Mouse (Mus musculus): ENCODE data around the gene Akap6.

- TF ChIP-seq POLR2A (IDR thresholded peaks at IDR 0.05; ENCODE audit: borderline replicate concordance, extremely low read depth, insufficient read depth, insufficient read length, poor library complexity, severe bottlenecking) (no peak), CTCF (IDR thresholded peaks at IDR 0.05; ENCODE audit: borderline replicate concordance, extremely low read depth, insufficient read depth, insufficient read length) (no peak)
These were observed 240.3 kb downstream of the Akap6 start for GRCm38 (mm10) chr12:52939324-52939946.
